Mouse (Mus musculus) forebrain, embryonic 11.5 days (tissue): ENCODE measurements at regions not wholly inside any gene's neighbourhood (a gene's known extent, or its start where the extent isn't known, plus 50 kb on each side); places are given as distances from the start of the nearest gene placed in this dataset.
"Not testable (repeated sequence)": the region's sequence is repeated elsewhere in the genome, so short reads cannot be mapped to it uniquely, and the experiment has no call there.

Experiments used
- ATAC-seq: fragments of 200-750 bp; cut with Nextera tagmentation; replicated peaks from 2 replicates; pipeline ENCODE4 v1.8.0; 2017; ENCODE audit warnings: moderate TSS enrichment; ENCODE audit not compliant: low FRiP score
- DNase-seq: peaks from one replicate; pipeline ENCODE4 v3.0.0-alpha.2; 2017; ENCODE audit warnings: low spot score
- H3K27ac ChIP-seq: fragments of 300-500 bp; sonication (generic); 2 replicates; pipeline ENCODE4 v1.5.1; 2014; ENCODE audit warnings: low read depth, low read length
- H3K27me3 ChIP-seq: fragments of 300-500 bp; sonication (generic); 2 replicates; pipeline ENCODE4 v1.6.1; 2014; ENCODE audit warnings: mild to moderate bottlenecking, low read length, mixed read lengths; ENCODE audit not compliant: control insufficient read depth, insufficient read depth
- H3K36me3 ChIP-seq: fragments of 300-500 bp; sonication (generic); 2 replicates; pipeline ENCODE4 v1.6.1; 2014; ENCODE audit warnings: mild to moderate bottlenecking, low read length, moderate library complexity, mixed read lengths; ENCODE audit not compliant: control insufficient read depth, insufficient read depth
- H3K4me1 ChIP-seq: fragments of 300-500 bp; sonication (generic); replicated peaks from 2 replicates; pipeline ENCODE4 v1.6.1; 2014; ENCODE audit warnings: low read length, mixed read lengths; ENCODE audit not compliant: control insufficient read depth, insufficient read depth
- H3K4me2 ChIP-seq: fragments of 300-500 bp; sonication (generic); 2 replicates; pipeline ENCODE4 v1.6.1; 2014; ENCODE audit warnings: low read depth, mild to moderate bottlenecking, low read length, moderate library complexity, mixed read lengths; ENCODE audit not compliant: severe bottlenecking
- H3K4me3 ChIP-seq: fragments of 300-500 bp; sonication (generic); 2 replicates; pipeline ENCODE4 v1.5.1; 2014; ENCODE audit warnings: low read depth, low read length
- H3K9ac ChIP-seq: fragments of 300-500 bp; sonication (generic); 2 replicates; pipeline ENCODE4 v1.6.1; 2014; ENCODE audit warnings: low read length
- H3K9me3 ChIP-seq: fragments of 300-500 bp; sonication (generic); 2 replicates; pipeline ENCODE4 v1.6.1; 2016; ENCODE audit warnings: low read length, mixed read lengths; ENCODE audit not compliant: control insufficient read depth
- WGBS: fragments of 180-500 bp; shearing (Covaris S2); extraction: QIAGEN DNeasy Blood & Tissue Kit; methylation state at CpG from one replicate; pipeline ENCODE4 v1.1.7; 2014; 5-methylcytosine and 5-hydroxymethylcytosine counted together

GRCm38 (mm10) chr13:97468874-97469593 is 228.1 kb downstream of the Enc1 start:
- Histone ChIP-seq H3K27ac (no peak overlapping the region), H3K4me2 (no peak overlapping the region), H3K9ac (no peak overlapping the region), H3K9me3 (no peaks in the 10 kb centered on the region), H3K36me3 (no peaks in the 10 kb centered on the region), H3K27me3 (no peaks in the 10 kb centered on the region), H3K4me1 (peaks cover 3% of the 10 kb centered on the region; the same call in 1 of the 2 replicates), H3K4me3 (no peak overlapping the region)
- DNase-seq (no peak), ATAC-seq (no peak)
- 86% methylated on average over 10 of the region's 10 CpGs for WGBS

- H3K4me1 ChIP-seq, H3K9ac ChIP-seq, ATAC-seq, H3K27ac ChIP-seq, H3K9me3 ChIP-seq, DNase-seq, H3K27me3 ChIP-seq, H3K36me3 ChIP-seq, H3K4me2 ChIP-seq, H3K4me3 ChIP-seq: not testable (repeated sequence)
- WGBS: 76% methylated on average over 1 of the region's 1 CpGs
These were observed 225.7 kb downstream of the Enc1 start for GRCm38 (mm10) chr13:97466585-97466984.

- no peak overlapping the region for H3K4me2 ChIP-seq
- H3K4me1 ChIP-seq: no peaks in the 10 kb centered on the region
- whole genome bisulfite sequencing: 84% methylated on average over 7 of the region's 8 CpGs
- H3K4me3 ChIP-seq: no peak overlapping the region
- ATAC-seq (no peak), DNase-seq (no peak)
- no peaks in the 10 kb centered on the region for H3K27me3 ChIP-seq
- no peaks in the 10 kb centered on the region for H3K9me3 ChIP-seq
- no peaks in the 10 kb centered on the region for H3K36me3 ChIP-seq
- H3K27ac ChIP-seq: no peak overlapping the region
- H3K9ac ChIP-seq: no peak overlapping the region
These were observed 222.9 kb downstream of the Enc1 start for GRCm38 (mm10) chr13:97463798-97464197.

- DNase-seq (no peak), ATAC-seq (no peak)
- Histone ChIP-seq H3K9ac (no peak overlapping the region), H3K27me3 (no peaks in the 10 kb centered on the region), H3K27ac (no peak overlapping the region), H3K4me1 (no peaks in the 10 kb centered on the region), H3K4me3 (no peak overlapping the region), H3K4me2 (no peak overlapping the region), H3K9me3 (no peaks in the 10 kb centered on the region), H3K36me3 (no peaks in the 10 kb centered on the region)
- 91% methylated on average over 2 of the region's 2 CpGs for WGBS
These were observed 222.0 kb downstream of the Enc1 start for GRCm38 (mm10) chr13:97462884-97463235.

- Histone ChIP-seq H3K36me3 (no peaks in the 10 kb centered on the region), H3K4me2 (no peak overlapping the region), H3K4me1 (no peaks in the 10 kb centered on the region), H3K4me3 (no peak overlapping the region), H3K27me3 (no peaks in the 10 kb centered on the region), H3K27ac (no peak overlapping the region), H3K9me3 (no peaks in the 10 kb centered on the region), H3K9ac (no peak overlapping the region)
- 86% methylated on average over 13 of the region's 13 CpGs for WGBS
- DNase-seq: no peak
- no peak for ATAC-seq
These were observed 221.4 kb downstream of the Enc1 start for GRCm38 (mm10) chr13:97462110-97462883.

- Histone ChIP-seq H3K4me3 (no peak overlapping the region), H3K4me2 (no peak overlapping the region), H3K27ac (no peak overlapping the region), H3K9me3 (no peaks in the 10 kb centered on the region), H3K9ac (no peak overlapping the region), H3K4me1 (no peaks in the 10 kb centered on the region), H3K36me3 (no peaks in the 10 kb centered on the region), H3K27me3 (no peaks in the 10 kb centered on the region)
- no peak for DNase-seq
- WGBS: 98% methylated on average over 4 of the region's 4 CpGs
- ATAC-seq: no peak
These were observed 220.3 kb downstream of the Enc1 start for GRCm38 (mm10) chr13:97461207-97461606.

GRCm38 (mm10) chr13:97459106-97459505 is 218.2 kb downstream of the Enc1 start:
- H3K4me2 ChIP-seq: no peak overlapping the region

GRCm38 (mm10) chr13:97455961-97456360 is 215.1 kb downstream of the Enc1 start:
- Histone ChIP-seq H3K4me2 (no peak overlapping the region), H3K27ac (peak overlapping the region; percentile 27; the same call in 1 of the 2 replicates), H3K4me1 (no peaks in the 10 kb centered on the region), H3K4me3 (no peak overlapping the region), H3K27me3 (no peaks in the 10 kb centered on the region), H3K36me3 (no peaks in the 10 kb centered on the region), H3K9ac (no peak overlapping the region), H3K9me3 (no peaks in the 10 kb centered on the region)
- WGBS: 43% methylated on average over 6 of the region's 6 CpGs
- DNase-seq: no peak
- no peak; the same call in 1 of the 2 replicates for ATAC-seq

More at GRCm38 (mm10) chr13:97459106-97459505, 218.2 kb downstream of the Enc1 start:
- no peaks in the 10 kb centered on the region for H3K36me3 ChIP-seq
- DNase-seq (no peak), ATAC-seq (no peak)
- H3K4me1 ChIP-seq: no peaks in the 10 kb centered on the region
- no peak overlapping the region for H3K27ac ChIP-seq
- H3K4me3 ChIP-seq: no peak overlapping the region
- 87% methylated on average over 7 of the region's 7 CpGs for WGBS
- H3K27me3 ChIP-seq: no peaks in the 10 kb centered on the region
- no peak overlapping the region for H3K9ac ChIP-seq
- no peaks in the 10 kb centered on the region for H3K9me3 ChIP-seq
